Mouse (Mus musculus): Measurements from ENCODE around the gene Fam49a. TPM values are rescaled to one million over a fixed set of nuclear protein-coding genes. Genes with fewer than 3 reads are reported as not detected.
"Not testable (repeated sequence)": the region's sequence is repeated elsewhere in the genome, so short reads cannot be mapped to it uniquely, and the experiment has no call there.

Fam49a gene
- total RNA-seq (2021) = 1 to 10 TPM; 4.6 to 6.5 TPM
- long read RNA-seq, experiment 1, partial matches to known transcripts = 0 of 2 reads
- long read RNA-seq, experiment 1, other reads (novel, unspliced or antisense) = 2 of 2 reads
- long read RNA-seq, experiment 2, full-length matches to known transcripts = 7 of 10 reads
- long read RNA-seq, experiment 2, partial matches to known transcripts = 0 of 10 reads
- long read RNA-seq, experiment 2, other reads (novel, unspliced or antisense) = 3 of 10 reads

DNA sequence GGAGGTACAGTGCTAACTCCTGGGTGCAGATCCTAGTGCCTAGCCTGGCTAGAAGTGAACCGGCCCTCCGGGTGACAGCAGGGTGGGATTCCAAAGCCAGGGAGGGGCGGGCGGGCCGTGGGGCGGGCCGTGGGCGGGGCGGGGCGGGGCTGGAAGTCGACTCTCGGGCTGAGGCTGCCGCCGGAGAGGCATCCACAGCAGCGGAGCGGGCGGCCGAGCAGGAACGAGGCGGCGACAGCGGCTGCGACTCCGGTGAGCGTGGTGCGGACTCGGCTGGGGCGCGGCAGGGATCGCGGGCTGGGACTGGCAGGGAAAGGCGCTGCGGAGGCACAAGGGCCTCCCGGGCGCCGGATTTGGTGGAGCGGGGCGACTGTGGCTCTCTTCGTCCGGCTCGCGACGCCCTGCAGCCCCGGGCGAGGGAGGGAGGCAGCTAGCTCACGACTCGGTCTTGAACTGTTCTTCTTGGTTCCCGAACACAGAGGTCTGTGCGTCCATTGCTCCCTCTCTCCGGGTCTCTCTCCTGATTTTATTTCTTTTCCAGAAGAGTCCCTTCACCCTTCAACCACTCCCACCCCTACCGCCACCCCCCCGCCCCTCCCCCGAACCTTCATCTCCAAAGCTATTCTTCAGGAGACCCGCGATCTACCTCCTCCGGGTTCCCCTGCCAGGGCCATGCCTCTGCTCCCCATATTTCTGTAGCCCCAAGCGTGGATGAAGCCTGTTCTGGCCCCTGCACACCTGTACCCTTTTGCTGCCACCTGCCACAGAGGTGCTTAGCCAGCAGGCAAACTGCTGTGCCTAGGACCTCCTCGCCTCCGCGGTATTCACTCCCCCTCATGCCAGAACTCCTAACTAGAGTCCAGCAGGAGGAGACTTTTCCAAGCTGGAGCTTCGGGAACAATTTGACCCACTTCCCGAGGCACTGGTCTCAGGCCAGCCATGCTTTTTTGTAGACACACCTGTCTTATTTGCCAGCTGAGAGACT, at the start of gene Fam49a:
Gene Fam49a, plus strand, starts transcription at position 153 of the 985 bp plus-strand sequence.
- peak; percentile 81 for DNase-seq

DNA sequence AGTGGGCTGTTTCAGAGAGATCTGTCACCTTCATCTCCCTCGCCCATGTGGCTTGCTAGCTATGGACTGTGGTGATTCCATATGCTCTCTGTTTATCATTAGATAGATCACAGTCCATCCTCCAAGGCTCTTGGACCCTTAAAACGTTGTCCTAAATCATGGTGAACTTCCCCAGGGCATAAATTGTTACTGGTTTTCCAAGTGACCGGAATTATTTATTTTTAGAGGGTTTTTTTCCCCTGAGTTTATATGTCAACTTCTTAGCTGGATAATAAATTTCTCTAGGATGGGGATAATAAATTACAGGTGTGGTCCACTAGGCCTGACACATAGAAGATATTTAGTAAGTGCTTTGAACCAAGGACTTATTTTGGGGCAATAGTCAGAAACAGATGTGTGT, 48.4 kb upstream of the Fam49a start:
- DNase-seq = no peak

DNA sequence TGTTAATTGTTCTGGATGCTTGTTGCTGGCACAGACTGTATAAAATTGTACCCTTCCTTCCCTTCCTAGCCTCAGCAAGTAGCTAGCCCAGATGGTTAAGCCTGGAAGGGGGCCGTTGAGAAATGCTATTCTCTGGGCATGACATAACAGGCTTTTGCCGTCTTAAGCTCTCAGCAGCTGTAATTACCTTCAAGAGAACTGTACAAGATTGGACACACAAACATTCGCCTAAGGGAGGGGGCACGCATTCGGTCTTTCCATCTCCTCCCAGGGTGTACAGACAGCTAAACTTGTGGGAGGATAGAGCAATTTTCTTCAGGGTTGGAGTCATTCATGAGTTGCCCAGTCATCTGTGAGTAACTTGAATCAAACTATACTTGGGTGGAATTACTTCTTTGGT, 43.0 kb upstream of the Fam49a start:
- DNase-seq = no peak

DNA sequence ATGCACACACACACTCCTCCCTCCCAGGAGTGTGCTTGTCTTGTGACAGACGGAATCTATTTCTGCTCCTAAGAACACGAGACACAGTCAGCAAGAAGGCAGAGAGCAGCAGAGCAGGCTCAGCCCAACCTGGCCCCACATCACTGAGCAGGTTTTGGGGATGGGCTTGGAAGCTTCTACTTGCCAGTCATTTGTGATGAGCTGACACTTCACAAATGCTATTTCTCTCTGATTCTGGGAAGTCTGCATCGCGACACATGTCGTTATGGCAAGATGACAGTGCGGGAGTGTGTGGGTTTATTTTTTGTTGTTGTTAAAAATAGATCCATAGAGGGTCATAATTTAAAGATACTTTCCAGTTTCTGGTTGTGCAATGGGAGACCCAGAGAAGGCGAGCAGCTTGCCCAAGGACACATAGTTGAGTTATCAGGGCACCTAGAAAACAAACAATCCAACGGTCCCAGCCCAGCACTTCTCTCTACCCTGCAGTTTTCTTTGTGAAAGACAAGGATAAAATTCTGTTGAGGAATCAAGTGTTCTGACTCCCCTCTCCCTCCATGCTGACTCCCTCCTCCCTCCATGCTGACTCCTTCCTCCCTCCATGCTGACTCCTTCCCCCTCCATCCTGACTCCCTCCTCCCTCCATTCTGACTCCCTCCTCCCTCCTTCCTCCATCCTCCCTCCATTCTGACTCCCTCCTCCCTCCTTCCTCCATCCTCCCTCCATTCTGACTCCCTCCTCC, 41.0 kb upstream of the Fam49a start:
- no peak for DNase-seq

DNA sequence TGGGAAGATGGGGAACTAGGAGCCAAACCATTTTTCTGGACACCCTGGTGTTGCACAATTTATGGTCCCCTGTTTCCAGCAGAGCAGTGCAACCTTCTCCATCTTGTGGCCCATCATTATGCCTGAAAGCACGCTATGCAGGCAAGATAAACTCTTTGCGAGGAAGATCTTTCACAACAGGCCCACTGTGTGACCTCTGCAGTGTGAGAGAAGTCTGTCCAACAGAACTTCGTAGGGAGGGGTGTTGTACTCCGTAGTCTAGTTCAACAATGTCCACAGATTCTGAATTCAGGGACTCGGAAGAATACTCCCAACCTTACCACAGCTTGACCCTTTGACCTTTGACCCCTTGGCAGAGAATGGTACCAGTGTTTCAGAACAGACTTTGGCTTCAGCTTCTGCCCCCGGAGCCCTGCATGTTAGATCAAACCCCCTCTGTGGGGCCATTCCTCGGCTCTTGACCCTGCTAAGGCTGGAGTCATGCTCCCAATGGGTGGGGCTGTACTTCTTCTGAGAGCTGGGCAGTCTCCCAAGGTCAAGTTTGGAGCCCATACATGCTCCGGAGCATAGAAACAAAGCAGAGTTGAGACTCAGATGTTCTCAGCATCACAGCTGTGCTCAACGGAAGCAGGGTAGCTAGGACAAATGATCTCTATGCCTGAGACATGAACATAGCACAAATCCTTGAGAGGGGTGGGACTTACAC, 39.2 kb upstream of the Fam49a start:
- DNase-seq = peak; percentile 27

DNA sequence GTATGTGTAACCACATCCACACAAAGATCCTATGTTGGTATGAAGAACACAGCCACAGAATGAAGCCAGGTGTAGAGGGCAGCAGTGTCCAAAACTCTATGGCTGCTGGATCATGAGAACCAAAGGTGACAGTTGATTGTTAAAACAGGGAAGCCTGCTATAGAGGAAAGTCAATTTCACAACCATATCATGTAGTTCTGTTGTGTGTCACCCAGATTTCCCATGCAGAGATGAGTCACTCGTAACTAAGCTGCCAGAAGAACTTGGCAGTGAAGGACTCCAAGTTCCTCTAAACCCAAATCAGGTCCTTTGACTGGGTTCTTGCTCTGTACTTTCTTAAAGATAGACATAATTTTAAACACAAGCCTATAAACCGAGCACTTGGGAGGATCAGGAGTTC, 38.6 kb upstream of the Fam49a start:
- DNase-seq = peak; percentile 30

DNA sequence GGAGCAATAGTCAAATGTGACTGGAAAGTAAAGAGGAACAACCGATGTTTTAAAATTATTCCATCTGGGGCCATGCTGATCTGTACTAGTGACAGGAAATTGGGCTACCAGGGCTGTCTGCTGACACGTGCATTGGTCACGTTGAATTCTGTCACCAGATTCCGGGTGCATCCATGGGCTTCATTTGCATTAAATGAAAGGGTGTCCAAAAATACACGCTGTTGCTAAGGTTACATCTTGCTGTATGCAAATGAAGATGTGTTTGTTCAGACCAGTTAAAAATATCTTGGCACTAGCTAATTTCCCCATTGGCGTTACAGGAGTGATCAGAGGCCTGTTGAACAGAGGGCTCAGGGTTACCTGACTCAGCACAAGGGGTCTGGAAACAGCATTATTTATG, 36.2 kb upstream of the Fam49a start:
- no peak for DNase-seq

DNA sequence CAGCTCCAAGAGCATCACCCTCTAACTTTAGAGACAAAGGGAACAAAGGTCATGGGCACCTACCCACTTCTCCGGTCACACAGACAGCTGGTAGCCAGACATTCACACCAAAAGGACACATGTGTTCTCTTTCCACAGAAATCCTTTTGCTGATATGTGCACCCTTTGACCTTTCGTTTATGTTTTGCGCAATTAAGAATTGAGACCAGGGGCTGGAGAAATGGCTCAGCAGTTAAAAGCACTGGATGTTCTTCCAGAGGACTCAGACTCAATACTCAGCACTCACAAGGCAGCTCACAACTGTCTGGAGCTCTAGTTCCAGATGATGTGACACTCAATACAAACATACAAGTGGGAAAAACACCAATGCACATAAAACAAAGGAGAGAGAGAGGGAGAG, 34.3 kb upstream of the Fam49a start:
- DNase-seq = no peak

DNA sequence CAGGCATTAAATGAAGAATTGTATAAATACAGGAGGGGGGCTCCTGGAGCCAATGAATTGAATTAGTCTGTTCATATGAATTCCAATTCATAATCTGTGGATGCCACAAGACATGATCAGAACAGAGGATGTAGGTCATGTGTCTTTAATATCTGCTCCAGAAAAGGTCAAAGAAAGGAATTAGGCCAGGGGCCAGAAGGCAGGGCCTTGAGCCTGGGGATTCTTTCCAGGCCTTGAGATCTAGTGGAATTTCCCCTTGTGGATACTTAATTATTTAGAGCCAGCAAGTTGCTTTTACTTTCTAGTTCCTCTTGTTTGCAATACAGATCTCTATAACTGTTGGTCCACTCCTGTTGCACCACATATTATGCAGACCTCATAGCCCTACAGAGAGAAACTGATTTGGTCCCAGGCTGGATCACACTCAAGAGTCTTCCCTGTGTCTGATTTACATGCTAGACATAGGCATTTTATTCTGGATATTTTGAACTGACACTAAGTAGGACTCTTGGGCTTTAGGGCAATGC, 31.8 kb upstream of the Fam49a start:
- DNase-seq = no peak

DNA sequence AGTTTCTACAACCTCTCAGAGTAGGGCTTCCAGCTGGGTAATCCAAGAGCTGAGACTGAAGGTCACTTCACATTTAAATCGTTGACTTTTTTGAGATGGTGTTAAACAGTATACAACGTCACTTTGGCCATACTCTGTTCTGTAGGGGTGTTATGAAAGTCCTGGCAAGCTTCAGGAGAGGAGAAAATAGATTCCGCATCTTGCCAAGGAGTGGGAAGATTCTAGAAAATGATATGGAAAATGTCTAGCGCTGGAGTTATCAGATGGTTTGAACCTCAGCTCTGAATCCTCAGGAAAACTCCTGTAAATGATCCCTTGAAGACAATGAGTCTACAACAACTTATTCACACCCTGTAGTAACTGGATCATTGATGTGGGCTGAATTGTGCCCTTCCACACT, 29.8 kb upstream of the Fam49a start:
- DNase-seq = no peak

DNA sequence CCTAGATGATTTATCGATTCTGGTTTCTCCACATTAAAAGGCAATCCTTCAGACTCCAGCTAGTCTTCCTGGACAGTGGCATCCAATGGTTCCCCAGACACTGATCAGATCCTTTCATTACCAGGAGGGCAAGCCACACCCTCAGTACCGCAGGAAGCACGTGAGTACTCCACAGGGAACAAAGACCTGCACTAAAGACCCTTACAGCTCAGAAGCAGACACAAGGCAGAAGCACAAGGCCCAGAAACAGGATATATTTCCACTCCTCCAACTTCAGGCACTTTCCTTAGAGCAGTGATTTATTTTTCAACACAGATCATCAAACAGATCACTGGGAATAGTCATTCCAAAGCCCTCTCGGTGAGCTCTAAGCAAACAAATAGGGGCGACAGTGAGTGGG, 25.0 kb upstream of the Fam49a start:
- no peak for DNase-seq

DNA sequence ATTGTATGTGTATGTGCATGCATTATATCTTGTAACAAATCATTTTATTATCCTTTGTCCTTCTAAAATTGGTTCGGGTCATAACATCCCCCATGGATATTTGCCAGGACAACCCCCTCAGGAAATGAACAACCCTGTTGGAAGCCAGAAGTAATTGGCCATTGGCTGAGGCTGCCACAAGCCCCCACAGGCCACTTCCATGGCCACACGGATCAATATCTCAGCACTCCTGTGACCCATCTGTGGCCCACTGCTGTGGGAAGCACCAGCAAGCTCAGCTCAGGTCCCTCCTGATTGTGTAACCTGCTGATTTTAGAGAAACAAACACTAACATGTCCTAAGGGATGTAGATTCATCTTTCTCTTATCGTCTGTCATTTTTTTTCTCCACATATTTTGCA, 22.4 kb upstream of the Fam49a start:
- no peak for DNase-seq

DNA sequence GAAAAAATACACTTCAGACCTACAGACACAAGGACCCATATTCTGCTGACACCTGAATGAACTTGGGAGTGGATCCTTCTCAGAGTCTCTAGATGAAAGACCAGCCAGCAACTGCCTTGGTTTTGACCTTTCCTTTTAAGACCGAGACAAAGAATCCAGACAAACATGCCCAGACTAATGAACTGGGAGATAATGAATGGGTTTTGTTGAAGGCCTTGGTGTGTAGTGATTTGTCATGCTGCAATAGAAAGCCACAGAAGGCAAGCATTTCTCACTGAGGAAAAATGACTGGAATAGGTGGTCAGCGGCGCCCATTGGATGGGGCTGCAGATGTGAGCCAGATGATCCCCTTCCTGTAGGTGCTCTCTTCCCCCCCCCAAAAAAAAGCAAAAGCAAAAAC, 18.8 kb upstream of the Fam49a start:
- no peak for DNase-seq

DNA sequence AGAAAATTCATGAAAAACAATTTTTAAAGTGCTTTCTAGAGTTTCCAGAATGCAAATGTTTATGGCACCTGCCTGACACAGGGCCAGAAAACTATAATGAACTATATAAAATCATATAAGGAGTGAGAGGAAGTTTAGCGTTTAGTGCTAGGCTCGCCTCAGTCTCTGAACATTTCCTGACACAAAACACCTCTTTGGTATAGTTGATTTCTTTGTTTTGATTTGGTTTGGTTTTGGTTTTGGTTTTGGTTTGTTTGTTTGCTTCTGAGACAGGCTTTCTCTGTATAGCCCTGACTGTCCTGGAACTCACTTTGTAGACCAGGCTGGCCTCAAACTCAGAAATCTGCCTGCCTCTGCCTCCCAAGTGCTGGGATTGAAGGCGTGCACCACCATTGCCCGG, 14.9 kb upstream of the Fam49a start:
- DNase-seq = not testable (repeated sequence)

DNA sequence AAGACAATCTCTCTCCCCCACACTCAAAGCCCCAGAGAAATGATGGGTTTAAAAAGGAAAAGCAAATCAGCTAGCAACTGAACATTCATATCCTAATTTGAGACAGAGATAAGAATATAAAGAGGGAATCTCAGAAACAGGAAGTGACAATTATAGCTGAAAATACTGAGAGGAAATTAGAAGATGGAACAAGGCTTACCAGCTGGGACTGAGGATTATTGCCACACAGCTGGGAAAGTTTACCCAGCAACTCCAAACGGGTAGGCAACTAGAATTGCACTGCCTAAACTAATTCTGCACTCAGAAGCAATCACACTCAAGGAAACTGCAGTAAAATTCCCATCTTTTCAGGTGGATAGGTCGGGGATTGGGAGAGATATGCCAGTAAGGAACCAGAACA, 12.4 kb upstream of the Fam49a start:
- DNase-seq = no peak

DNA sequence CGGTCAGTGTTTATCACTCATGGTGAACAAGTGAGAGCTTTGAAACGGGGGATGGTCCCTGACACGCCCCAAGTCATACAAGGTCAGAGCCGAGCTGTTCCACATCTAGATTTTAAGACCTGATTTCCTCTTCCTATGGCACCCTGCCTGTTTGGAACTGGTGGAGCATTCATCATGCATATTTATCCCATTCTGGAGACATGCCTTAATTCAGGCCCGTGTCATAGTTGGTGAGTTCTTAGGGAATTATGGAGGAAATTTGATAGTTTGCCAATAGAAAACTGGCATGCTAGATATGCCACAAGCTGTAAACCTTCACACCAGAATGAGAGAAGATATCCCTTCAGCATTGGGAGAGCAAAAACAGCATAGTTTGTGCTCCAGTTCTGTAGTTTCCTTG, 8.4 kb upstream of the Fam49a start:
- DNase-seq = no peak

DNA sequence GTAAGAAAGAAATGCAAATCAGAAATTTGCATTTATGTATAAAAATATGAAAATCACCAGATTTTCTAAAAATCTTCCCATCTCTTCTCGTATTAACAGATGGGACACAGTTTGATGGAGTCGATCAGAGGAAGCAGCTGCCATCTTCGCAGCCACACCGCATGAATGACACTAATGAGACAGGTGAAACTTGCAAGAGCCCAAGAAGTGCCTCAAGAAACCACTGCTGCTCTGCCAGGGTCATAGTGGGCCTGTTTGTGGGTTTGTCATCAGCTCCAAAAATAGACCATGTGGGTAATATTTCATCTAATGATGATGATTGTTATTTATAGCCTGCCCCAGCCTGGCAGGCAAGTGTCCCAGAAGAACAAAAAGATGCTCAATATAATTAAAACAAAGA, 7.8 kb upstream of the Fam49a start:
- DNase-seq = no peak

DNA sequence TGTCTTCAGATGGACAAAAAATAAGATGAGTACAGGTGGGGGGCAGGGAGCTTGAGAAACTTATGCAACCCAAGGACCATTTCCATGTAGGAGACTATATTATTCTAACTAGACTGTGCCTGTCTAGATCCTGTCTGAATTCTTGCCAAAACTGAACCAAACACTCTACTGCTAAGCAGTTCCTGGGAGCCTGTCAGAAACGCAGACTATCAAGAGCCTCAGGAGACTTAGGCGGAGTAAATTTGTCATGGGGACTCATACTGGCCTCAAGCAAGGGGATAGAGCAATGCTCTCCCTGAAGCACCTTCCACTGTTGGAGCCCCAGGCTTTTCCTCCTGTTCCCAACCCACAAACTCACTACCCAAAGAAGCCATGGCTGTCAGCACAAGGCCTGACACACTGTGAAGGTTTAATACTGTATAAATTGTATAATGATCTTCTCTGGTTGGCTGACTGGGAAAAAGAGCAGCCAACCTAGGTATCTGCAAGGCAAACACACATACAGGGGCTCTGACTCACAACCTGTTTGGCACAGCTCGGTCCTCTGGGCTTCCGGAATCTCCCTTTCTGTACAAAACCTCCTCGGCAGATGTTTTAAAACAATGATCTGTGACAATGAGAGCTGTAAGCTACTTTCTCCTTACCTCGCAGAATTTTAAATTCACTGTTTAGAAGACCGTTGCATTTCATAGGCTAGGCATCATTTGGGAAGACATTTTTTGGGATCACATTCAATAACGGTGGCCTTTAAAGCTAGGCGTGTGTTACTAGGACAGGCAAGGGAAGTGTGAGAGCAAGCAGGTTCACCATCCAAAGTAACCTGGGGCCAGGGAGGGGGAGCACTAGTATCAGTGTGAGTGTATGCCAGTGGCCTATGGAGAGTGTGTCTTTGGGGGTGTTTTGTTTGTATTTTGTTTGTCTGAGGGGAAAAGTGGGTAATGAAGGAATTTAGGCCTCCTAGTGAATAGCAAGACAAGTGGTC, 669 bp upstream of the Fam49a start:
- DNase-seq = no peak

DNA sequence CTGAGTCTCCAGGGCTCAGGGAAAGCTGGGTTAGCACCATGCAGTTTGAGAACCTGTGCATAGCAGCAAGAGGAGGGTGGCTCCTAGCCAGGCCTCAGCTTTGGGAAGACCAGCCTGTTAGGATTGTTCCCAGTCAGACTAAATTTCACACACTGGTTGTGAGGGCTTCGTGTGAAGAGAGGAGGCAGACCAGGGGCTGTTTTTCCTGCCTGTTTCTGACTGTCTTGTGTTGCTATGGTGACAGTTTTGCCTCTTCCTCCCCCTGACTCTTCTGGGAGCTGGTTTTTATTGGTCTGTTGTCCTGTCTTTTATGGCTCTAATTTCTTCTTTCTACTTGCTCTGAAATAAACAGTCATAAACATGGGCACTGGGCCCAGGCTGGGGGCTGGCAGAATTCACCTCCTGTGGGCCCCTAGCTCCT, 1.4 kb downstream of the Fam49a start:
- no peak for DNase-seq

DNA sequence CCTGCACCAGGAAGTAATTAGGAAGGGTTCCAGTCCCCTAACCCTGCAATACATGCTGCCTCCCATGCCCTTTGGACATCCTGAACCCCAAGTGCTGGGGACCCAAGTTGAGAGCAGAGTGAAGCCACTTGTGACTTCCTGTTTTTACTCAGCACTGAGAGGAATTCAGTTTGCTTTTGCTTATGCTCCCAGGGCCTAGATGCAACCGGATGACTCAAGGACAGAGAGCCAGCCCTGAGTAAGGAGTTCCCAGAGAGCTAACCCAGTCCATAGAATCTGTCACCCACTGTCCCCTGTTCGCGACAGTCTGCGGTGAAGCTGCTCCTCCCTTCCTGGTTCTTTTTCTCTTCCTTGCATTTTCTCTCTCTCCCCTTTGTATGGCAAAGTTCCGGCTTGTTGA, 2.2 kb downstream of the Fam49a start:
- DNase-seq = no peak

DNA sequence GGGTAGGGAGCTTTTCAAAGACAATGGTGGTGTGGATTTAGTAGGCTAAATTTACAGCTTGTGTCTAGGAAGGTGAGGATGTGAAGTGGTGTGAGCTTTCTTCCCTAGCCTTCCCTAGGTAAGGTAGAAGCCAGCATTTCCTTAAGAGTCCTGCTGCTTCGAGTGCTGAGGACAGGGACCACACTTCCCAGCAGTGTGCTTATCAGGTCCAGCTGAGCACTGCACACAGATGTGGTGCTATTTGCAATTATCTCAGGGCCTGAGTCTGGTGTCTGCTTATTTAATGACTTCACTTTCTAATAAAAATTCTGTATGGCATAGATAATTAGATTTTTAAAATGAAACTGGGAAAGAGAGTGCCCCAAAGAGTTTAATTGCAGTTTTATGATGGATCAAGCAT, 4.6 kb downstream of the Fam49a start:
- no peak for DNase-seq

All from gastrocnemius, postnatal 25 days (tissue).